Comparison of ENCODE assay signal across 14 mouse cellular contexts in the genomic region with DNA sequence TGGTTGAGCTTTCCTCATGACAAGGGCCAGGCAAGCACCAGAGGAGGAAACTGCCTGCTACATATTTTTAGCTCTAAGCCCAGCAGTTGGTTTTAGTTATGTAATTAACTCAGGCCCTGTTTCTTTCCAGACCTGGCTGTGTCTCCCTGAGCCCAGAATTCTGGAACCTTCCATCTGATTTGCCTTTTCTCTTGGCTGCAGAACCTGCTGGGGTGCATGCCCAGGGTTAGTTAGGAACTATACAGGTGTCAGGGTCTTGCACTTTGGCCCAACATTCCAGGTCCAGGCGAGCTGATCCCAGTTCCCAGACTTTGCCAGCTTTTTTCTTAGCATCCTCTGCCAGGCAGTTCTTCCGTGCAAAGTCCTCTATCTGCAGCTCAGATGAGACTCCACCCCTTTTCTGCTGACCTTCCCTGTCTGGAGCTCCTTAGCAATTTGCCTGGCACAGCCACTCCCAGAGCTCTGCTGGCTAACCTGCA. TPM values are rescaled to one million over a fixed set of nuclear protein-coding genes. Genes with fewer than 3 reads are reported as not detected.
DNase-seq lines count a peak whose midpoint lies in the region; ATAC-seq and TF ChIP-seq lines count a peak whose summit lies in the region.
"Had no signal": no experiment of that assay in that cellular context is flagged by ENCODE, and none has a peak within 500 bp of the region (broad histone marks: within the 10 kb centered on the region; RNA-seq: fewer than 3 reads in every experiment).

No protein-coding gene starts in this region.

- peak; percentile 62 for ATAC-seq in frontal cortex, adult (ENCODE audit: low TSS enrichment)
- ATAC-seq in lung, embryonic 15.5 days (ENCODE audit: borderline replicate concordance, extremely low read depth, low FRiP score, low TSS enrichment): no peak
- ATAC-seq in kidney, embryonic 15.5 days (replicated peaks; ENCODE audit: low FRiP score): no peak
- ATAC-seq: midbrain, embryonic 16.5 days had no signal

- no peak for DNase-seq in frontal cortex, postnatal 10 days (ENCODE audit: low spot score in 2 of 2)
- DNase-seq in lung, adult 2 months: no peak
- DNase-seq in gastrocnemius, postnatal 25 days: no peak
- no peak for DNase-seq in right cerebral cortex, adult 2 months (ENCODE audit: low spot score in 2 of 2)
- no peak for DNase-seq in left cerebral cortex, adult 11 months (ENCODE audit: low spot score)
- DNase-seq: adrenal gland, postnatal 14 days; lung, postnatal 14 days; spleen, adult 18-20 months; thymus, postnatal 36 days had no signal

- H3K4me2 ChIP-seq in lung, embryonic 15.5 days: no peak overlapping the region
- no peak overlapping the region for H3K4me2 ChIP-seq in kidney, embryonic 15.5 days
- H3K4me2 ChIP-seq: forebrain, embryonic 12.5 days had no signal

- no peaks in the 10 kb centered on the region for H3K9me3 ChIP-seq in lung, embryonic 15.5 days
- no peaks in the 10 kb centered on the region for H3K9me3 ChIP-seq in kidney, embryonic 15.5 days (replicated peaks)
- H3K9me3 ChIP-seq: forebrain, embryonic 12.5 days had no signal

- peaks cover 27% of the 10 kb centered on the region for H3K4me1 ChIP-seq in lung, embryonic 15.5 days
- H3K4me1 ChIP-seq in lung, adult 2 months (ENCODE audit: control insufficient read depth, insufficient read depth, low read length): no peaks in the 10 kb centered on the region; the same call in 1 of the 2 replicates
- peaks cover 77% of the 10 kb centered on the region for H3K4me1 ChIP-seq in kidney, embryonic 15.5 days

- H3K4me3 ChIP-seq in lung, embryonic 15.5 days: no peak overlapping the region
- no peak overlapping the region for H3K4me3 ChIP-seq in lung, adult 2 months (replicated peaks; ENCODE audit: extremely low read depth, low read depth, low read length)
- H3K4me3 ChIP-seq in kidney, embryonic 15.5 days (replicated peaks): no peak overlapping the region
- H3K4me3 ChIP-seq: forebrain, embryonic 12.5 days had no signal

- H3K36me3 ChIP-seq in lung, embryonic 15.5 days: peaks cover 18% of the 10 kb centered on the region
- peaks cover 5% of the 10 kb centered on the region; the same call in 1 of the 2 replicates for H3K36me3 ChIP-seq in kidney, embryonic 15.5 days
- H3K36me3 ChIP-seq: forebrain, embryonic 12.5 days had no signal

- WGBS in lung, embryonic 15.5 days: 47% methylated on average over 2 of the region's 2 CpGs
- 33% methylated on average over 2 of the region's 2 CpGs for WGBS in lung, adult 2 months
- 54% methylated on average over 2 of the region's 2 CpGs for WGBS in kidney, embryonic 15.5 days

- H3K9ac ChIP-seq in lung, embryonic 15.5 days: no peak overlapping the region
- H3K9ac ChIP-seq in kidney, embryonic 15.5 days: no peak overlapping the region
- H3K9ac ChIP-seq: forebrain, embryonic 12.5 days had no signal

- no peaks in the 10 kb centered on the region for H3K27me3 ChIP-seq in lung, embryonic 15.5 days
- no peaks in the 10 kb centered on the region for H3K27me3 ChIP-seq in kidney, embryonic 15.5 days
- H3K27me3 ChIP-seq: forebrain, embryonic 12.5 days had no signal

- TF ChIP-seq CTCF in lung, adult 2 months (IDR thresholded peaks at IDR 0.05; ENCODE audit: insufficient read depth, low read length): no peak

- peak overlapping the region; percentile 24; the same call in 1 of the 2 replicates for H3K27ac ChIP-seq in lung, embryonic 15.5 days
- H3K27ac ChIP-seq in kidney, embryonic 15.5 days: peak overlapping the region; percentile 42
- H3K27ac ChIP-seq: forebrain, embryonic 12.5 days had no signal

- no peak for TF ChIP-seq POLR2A in lung, adult 2 months (IDR thresholded peaks at IDR 0.05; ENCODE audit: borderline replicate concordance, extremely low read depth, low read depth, low read length)

RNA-seq across cellular contexts. Expression of a gene that starts 18.8 kb away (rescaled TPM):
- 20.2 and 20.3 TPM in 2 replicates for polyA plus RNA-seq in lung, embryonic 15.5 days (2015; fragmentation: Nextera tagmentation; extraction: Ambion mirVana)
- polyA plus RNA-seq in lung, adult 2 months (2012; rRNA removed): 11.2 and 11.5 TPM in 2 replicates
- polyA plus RNA-seq in kidney, embryonic 15.5 days (2015; fragmentation: Nextera tagmentation; extraction: Ambion mirVana): 7.3 and 9.4 TPM in 2 replicates
- total RNA-seq in gastrocnemius, postnatal 25 days (2021): under 1 TPM; 0.92 to 0.94 TPM
